Mouse (Mus musculus) embryonic fibroblast, embryonic 13.5 days (primary cell): ENCODE measurements around the gene Pdcd1lg2. TPM values are rescaled to one million over a fixed set of nuclear protein-coding genes. Genes with fewer than 3 reads are reported as not detected.
"Not testable (repeated sequence)": the region's sequence is repeated elsewhere in the genome, so short reads cannot be mapped to it uniquely, and the experiment has no call there.

ENCODE experiments used
- H3K27ac ChIP-seq: 2 replicates; pipeline ENCODE4 v1.5.1; 2012; ENCODE audit warnings: low read length, control low read depth, inconsistent platforms; ENCODE audit not compliant: insufficient read depth
- H3K4me1 ChIP-seq: 2 replicates; pipeline ENCODE4 v1.6.1; 2011; ENCODE audit warnings: low read length; ENCODE audit not compliant: control insufficient read depth, insufficient read depth
- H3K4me3 ChIP-seq: 2 replicates; pipeline ENCODE4 v1.5.1; 2011; ENCODE audit warnings: mild to moderate bottlenecking, control low read depth, low read length; ENCODE audit not compliant: insufficient read depth
- CTCF ChIP-seq: IDR thresholded peaks from 2 replicates; pipeline ENCODE4 v1.5.1; 2011; ENCODE audit warnings: mild to moderate bottlenecking, control low read depth, low read length, moderate library complexity, borderline replicate concordance; ENCODE audit not compliant: insufficient read depth
- POLR2A ChIP-seq: IDR thresholded peaks from 2 replicates; pipeline ENCODE4 v1.6.1; 2011; ENCODE audit warnings: low read depth, mild to moderate bottlenecking, control low read depth, low read length, moderate library complexity
- polyA plus RNA-seq: library from polyadenylated mRNA; stranded (reverse); fragments of >200 nt; gene quantifications from 2 replicates; pipeline ENCODE4 v1.2.4, GENCODE M21; 2011; ENCODE audit warnings: low read depth; ENCODE audit not compliant: missing spikeins, insufficient read length

Gene Pdcd1lg2
- polyA plus RNA-seq, 1 experiment, result not detected

DNA sequence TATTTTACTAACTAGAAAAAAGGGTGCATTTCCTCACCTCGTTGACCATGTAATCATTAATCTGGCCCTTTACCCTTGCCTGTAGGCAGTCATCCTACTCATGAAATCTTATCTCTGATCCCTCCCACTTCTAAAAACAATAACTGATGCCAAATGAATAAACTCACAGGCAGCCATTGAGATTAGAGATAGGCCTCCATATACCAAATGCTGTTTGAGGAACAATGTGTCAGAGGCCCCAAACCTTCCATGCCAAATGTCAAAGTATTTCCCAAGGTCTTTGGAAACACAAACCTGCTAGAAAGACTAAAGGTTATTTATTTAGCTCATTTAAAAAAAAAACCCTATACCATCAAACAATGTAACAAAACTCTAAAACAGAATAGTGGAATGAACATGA lies 14.4 kb upstream of the Pdcd1lg2 start:
- Histone ChIP-seq H3K4me3 (no peak overlapping the region), H3K4me1 (no peaks in the 10 kb centered on the region), H3K27ac (no peak overlapping the region)
- TF ChIP-seq CTCF, result no peak

DNA sequence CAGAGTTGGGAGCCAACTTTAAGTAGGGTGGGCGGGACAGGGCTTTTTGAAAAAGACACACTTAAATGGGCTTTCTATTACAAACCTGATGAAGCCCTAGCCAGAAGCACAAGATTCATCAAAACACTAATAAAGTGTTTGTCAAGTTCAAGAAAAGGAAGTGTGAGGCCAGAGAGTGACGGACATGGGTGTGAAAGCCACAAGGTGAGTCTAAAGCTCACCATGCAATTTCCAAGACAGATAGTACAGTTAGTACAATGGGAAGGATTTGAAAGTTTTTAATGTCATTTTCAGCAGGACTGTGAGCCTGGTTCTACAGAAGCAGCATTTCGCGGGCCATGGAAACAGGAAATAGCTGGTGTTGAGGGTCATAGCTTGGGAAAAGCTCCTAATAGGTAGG lies 10.9 kb upstream of the Pdcd1lg2 start:
- no peaks in the 10 kb centered on the region for H3K4me1 ChIP-seq
- TF ChIP-seq POLR2A (no peak), CTCF (no peak)
- H3K27ac ChIP-seq, result no peak overlapping the region
- no peak overlapping the region for H3K4me3 ChIP-seq

DNA sequence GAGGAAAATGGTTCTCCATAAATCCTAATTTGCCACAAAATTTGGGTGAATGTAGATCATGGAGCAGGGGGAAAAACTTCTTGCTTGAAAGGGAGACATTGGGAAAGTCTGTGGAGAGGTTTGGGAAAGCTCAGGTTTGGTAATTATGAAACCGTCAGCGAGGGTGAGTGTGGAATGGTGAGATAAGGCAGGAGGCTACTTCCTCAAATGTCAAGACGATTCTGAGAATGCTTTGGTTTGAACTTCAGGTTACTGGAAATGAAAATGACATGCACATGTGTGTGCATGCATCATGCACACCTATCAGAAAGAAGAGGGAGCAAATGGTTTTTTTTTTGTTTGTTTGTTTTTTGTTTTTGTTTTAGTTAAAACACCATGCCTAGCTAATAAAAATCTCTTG lies 10.3 kb upstream of the Pdcd1lg2 start:
- Histone ChIP-seq H3K4me1 (no peaks in the 10 kb centered on the region), H3K4me3 (no peak overlapping the region), H3K27ac (no peak overlapping the region)
- TF ChIP-seq CTCF (no peak), POLR2A (no peak)

DNA sequence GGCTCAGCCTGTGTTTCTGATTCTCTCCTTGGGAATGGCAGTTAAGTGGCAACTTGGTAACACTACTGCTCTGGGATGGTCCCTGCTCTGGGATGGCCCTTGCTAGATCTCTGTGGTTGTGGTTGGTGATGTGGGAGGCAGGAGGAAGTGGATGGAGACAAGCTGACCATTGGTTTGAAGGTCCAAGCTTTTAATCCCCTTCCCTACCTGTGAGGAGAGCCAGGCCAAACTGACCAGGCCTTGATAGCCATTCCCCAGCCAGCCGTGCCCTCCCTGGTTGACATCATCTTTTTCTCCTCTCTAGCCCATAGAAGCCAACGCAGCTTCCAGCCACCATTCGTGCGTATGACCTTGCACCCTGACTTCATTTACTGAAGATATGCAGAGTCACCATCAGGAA lies 8.1 kb upstream of the Pdcd1lg2 start:
- TF ChIP-seq POLR2A (no peak), CTCF (no peak)
- Histone ChIP-seq H3K4me1 (no peaks in the 10 kb centered on the region), H3K4me3 (no peak overlapping the region), H3K27ac (no peak overlapping the region)

DNA sequence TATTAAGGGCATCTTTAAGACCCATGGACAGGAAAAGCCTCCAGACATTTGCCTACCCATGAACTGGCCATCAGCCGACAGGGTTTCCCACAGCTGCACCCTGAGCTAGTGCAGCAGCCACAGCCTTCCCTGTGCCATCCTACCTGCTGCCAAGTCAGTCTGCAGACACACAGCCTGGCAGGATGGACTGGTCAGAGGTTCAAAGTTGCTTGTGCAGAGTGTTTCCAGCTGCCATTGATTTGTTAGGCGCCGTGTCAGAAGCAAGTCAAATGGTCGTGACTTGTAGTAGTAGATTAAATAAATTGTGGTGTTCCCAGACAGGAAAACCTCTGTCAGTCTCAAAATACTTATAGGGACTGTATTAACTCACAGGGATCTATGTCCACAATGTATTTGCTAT lies 7.5 kb upstream of the Pdcd1lg2 start:
- no peaks in the 10 kb centered on the region for H3K4me1 ChIP-seq
- TF ChIP-seq POLR2A, result no peak

DNA sequence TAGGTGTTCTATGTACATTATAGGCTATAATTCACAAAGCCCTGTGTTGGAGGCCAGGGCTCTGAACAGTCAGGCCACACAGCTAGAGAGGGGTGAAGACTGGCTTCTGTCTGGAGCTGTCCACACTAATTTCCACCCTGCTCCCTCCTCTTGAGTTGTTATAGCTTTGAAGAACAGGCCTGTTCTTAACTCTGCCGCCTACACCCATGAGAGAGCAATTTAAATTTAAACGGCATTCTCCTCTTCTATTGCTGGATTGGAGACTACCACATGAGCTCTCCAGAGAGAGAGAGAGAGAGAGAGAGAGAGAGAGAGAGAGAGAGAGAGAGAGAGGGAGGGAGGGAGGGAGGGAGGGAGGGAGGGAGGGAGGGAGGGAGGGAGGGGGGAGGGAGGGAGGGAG lies 5.3 kb upstream of the Pdcd1lg2 start:
- no peak overlapping the region for H3K4me3 ChIP-seq
- TF ChIP-seq POLR2A (no peak), CTCF (no peak)
- no peak overlapping the region for H3K27ac ChIP-seq

More for the DNA sequence above, 7.5 kb upstream of the Pdcd1lg2 start:
- no peak overlapping the region for H3K27ac ChIP-seq
- H3K4me3 ChIP-seq, result no peak overlapping the region

DNA sequence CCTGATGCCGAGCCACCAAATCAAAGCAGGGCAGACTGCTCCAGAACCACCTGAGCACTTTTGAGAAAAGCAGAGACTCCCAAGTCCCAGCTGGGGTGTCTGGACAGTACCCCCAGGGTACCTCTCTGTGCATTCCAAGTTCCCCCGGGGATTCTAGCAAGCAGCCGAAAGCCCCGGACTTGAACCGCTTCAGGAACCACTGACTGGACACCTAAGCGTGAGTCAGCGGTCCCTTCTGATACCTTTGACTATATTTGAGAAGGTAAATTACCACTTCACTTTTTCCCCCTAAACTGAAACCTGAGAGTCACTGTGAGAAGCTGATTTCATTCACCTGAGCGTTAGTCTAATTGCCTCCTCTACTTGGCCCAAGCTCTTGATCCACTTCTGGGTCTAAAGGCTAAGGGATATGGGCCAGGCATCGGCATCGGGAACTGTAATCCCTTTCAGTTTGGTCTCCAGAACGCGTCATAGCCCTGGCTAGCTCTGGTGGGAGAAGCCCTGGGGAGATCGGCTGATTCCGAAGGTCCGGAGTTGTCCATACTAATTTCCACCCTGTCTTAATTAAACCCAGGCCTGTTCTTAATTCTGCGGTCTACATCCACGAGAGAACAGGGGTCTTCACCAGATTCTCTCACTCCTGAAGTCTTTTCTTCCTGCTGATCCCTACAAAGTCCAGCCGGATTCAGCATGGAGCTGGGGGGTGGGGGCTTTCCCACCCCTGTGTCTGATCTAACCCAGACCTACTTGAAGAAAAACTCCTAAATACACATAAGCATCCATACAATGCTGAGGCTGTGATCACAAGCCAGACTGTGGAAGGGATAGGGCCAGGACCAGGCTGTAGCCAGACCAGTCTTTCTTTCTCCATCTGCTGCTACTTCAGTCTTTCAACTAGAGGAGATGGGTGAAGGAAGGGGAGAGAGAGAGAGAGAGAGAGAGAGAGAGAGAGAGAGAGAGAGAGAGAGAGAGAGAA lies 4.4 kb upstream of the Pdcd1lg2 start:
- no peak overlapping the region for H3K27ac ChIP-seq
- no peaks in the 10 kb centered on the region for H3K4me1 ChIP-seq
- H3K4me3 ChIP-seq, result no peak overlapping the region
- TF ChIP-seq POLR2A, result no peak
- TF ChIP-seq CTCF, result no peak

More for the DNA sequence above, 5.3 kb upstream of the Pdcd1lg2 start:
- H3K4me1 ChIP-seq, result no peaks in the 10 kb centered on the region

DNA sequence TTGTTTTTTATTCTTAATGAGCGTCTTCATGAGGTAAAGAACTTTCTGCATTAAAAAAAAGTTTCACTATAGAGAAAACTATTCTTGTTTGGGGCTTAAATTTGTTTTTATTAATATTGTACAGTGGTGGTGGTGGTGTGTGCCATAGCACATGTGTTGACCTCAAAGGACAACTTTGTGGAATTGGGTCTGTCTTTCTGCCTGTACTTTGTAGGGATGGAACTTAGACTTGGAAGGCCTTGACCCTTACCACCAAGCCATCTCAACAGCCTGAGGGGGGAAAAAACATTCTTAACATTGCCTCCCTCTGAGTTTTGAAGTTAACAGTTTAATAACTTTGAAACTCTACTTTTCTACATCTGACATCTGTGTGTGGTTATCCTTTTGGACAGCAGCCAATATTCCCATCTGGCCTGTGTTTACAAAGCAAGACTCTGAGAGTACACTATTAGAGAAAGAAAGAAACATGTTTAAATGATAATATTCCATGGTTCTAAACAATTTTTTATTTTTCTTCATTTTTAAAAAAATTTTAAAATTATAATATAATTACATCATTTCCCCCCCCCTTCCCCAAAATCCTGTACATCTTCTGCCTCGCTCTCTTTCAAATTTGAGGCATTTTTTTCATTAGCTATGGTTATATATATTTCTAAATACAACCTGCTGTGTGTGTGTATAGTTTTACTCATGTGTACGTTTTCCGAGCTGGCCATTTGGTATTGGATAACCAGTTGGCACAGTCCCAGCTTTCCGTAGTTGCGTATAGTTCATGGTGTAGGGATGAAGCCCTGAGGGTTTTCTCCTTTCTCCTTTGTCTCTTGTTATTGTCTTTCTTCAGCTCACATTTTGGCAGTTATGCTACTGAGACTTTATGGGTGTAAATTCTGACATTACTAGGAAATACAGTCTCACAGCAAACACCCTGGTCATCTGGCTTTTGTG lies 2.0 kb downstream of the Pdcd1lg2 start:
- no peak overlapping the region for H3K4me3 ChIP-seq
- H3K4me1 ChIP-seq, result peaks cover 4% of the 10 kb centered on the region; the same call in 1 of the 2 replicates
- TF ChIP-seq CTCF, result no peak
- no peak for TF ChIP-seq POLR2A
- H3K27ac ChIP-seq, result no peak overlapping the region

DNA sequence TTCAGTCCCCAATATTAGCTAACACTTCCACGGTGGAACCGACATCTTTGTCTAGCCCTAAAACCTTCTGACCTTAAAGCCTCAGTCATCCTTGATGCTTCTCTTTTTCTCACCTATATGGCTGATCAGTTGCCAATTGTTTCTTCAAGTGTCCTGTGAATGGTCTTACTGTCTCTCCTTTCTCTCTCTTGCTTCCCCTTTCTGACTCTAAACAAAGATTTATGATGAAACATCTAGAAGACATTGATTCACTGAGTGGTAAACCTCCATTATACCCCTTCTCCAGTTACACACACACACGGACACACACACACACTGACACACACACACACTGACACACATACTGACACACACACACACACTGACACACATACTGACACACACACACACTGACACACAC lies 3.8 kb downstream of the Pdcd1lg2 start:
- no peak overlapping the region for H3K27ac ChIP-seq
- TF ChIP-seq CTCF, result no peak
- TF ChIP-seq POLR2A, result no peak

DNA sequence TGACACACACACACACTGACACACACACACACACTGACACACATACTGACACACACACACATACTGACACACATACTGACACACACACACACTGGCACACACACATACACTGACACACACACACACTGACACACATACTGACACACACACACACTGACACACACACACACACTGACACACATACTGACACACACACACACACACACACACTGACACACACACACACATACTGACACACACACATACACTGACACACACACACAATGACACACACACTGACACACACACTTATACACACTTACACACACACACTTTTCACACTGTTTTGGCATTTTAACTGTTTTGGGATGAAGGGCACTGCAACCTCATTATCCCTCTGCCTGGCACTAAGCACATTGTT lies 4.2 kb downstream of the Pdcd1lg2 start:
- not testable (repeated sequence) for H3K27ac ChIP-seq, H3K4me3 ChIP-seq, H3K4me1 ChIP-seq

More for the DNA sequence above, 3.8 kb downstream of the Pdcd1lg2 start:
- no peak overlapping the region for H3K4me3 ChIP-seq
- peaks cover 4% of the 10 kb centered on the region; the same call in 1 of the 2 replicates for H3K4me1 ChIP-seq
